Mouse (Mus musculus): ENCODE measurements around the gene Aqp7. TPM values are rescaled to one million over a fixed set of nuclear protein-coding genes. Genes with fewer than 3 reads are reported as not detected.

Aqp7 gene
- total and polyA plus RNA-seq, 2 experiments from 2014 or later: not detected

DNA sequence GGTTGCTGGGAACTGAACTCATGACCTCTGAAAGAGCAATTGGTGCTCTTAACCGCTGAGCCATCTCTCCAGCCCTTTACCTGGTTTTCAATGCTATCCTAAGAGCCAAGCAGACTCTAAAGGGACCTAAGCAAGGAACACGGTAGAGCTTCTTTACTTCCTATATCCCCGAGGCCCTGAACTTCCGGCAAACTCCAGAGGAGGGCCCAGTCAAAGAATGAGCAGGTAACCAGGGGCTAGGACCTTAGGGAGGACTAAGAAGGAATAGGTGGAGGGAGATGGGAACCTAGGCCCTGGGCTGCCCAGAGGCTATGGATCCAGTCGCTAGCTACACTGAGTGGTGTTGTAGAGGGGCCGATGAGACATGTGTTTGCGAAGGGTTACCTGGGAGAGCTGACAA lies 3.8 kb upstream of the Aqp7 start:
- peak; percentile 11; the same call in 1 of the 2 replicates for TF ChIP-seq CTCF (IDR thresholded peaks at IDR 0.05)
- H3K27me3 ChIP-seq (ENCODE audit: insufficient read depth, low read length): no peaks in the 10 kb centered on the region
- ATAC-seq (ENCODE audit: low FRiP score) (no peak), DNase-seq (ENCODE audit: low spot score) (no peak)
- 86% methylated on average over 7 of the region's 7 CpGs for WGBS
- H3K4me3 ChIP-seq (ENCODE audit: low read depth, low read length): no peak overlapping the region
- no peaks in the 10 kb centered on the region for H3K36me3 ChIP-seq (ENCODE audit: insufficient read depth, low read length)
- H3K9me3 ChIP-seq (ENCODE audit: low read length): no peaks in the 10 kb centered on the region
- H3K9ac ChIP-seq (replicated peaks; ENCODE audit: low read length, poor library complexity, severe bottlenecking): no peak overlapping the region
- no peaks in the 10 kb centered on the region for H3K4me1 ChIP-seq (ENCODE audit: insufficient read depth, low read length)
- H3K4me2 ChIP-seq (ENCODE audit: low read depth, low read length, poor library complexity, severe bottlenecking): no peak overlapping the region
- H3K27ac ChIP-seq (ENCODE audit: low read depth, low read length): no peak overlapping the region

DNA sequence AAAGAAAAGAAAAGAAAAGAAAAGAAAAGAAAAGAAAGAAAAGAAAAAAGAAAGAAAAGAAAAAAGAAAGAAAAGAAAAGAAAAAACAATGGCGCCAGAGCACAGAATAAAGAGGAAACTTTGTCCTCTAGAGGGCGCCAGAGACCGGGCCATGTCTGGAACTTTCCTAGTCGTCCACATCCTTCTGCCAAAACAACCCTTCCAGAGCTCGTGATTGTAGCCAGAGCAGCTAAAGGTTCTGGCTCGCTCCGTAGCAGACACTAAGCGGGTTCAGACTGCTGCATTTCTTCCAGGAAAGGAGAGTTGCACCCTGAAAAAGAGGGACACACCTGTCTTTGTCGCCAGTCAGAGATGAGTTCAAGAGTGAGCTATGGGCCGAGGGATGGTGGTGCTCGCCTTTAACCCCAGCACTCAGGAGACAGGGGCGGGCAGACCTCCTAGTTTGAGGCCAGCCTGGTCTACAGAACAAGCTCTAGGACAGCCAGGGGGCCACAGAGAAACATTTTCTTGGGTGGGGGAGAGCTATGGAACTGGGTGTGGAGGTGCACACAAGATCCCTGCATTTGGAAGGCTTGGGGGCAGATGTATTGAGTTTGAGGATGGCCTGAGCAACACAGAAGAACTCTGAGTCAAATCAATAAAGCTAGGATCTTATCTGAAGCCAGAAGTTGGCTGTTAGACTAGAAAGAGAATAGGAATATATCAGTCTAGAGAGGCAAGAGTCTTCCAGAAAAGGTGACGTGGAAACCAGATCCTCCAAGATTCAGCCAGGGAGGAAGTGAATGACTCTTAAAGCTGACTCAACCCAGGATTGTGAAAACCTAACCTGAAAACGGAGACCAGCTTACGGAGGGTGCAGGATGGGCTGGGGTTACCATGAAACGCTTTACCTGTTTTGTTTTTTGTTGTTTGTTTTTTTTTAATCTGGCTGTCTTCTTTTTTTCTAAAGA lies 3.1 kb upstream of the Aqp7 start:
- ATAC-seq (ENCODE audit: low FRiP score) (peak; percentile 62; the same call in 1 of the 2 replicates), DNase-seq (ENCODE audit: low spot score) (peak; percentile 94)
- no peaks in the 10 kb centered on the region for H3K9me3 ChIP-seq (ENCODE audit: low read length)
- WGBS: 36% methylated on average over 16 of the region's 16 CpGs
- TF ChIP-seq CTCF (IDR thresholded peaks at IDR 0.05): peak; percentile 90
- H3K36me3 ChIP-seq (ENCODE audit: insufficient read depth, low read length): no peaks in the 10 kb centered on the region
- no peak overlapping the region for H3K9ac ChIP-seq (replicated peaks; ENCODE audit: low read length, poor library complexity, severe bottlenecking)
- no peak overlapping the region for H3K27ac ChIP-seq (ENCODE audit: low read depth, low read length)
- H3K4me2 ChIP-seq (ENCODE audit: low read depth, low read length, poor library complexity, severe bottlenecking): peak overlapping the region; percentile 29; the same call in 1 of the 2 replicates
- no peak overlapping the region for H3K4me3 ChIP-seq (ENCODE audit: low read depth, low read length)
- no peaks in the 10 kb centered on the region for H3K4me1 ChIP-seq (ENCODE audit: insufficient read depth, low read length)
- no peaks in the 10 kb centered on the region for H3K27me3 ChIP-seq (ENCODE audit: insufficient read depth, low read length)

DNA sequence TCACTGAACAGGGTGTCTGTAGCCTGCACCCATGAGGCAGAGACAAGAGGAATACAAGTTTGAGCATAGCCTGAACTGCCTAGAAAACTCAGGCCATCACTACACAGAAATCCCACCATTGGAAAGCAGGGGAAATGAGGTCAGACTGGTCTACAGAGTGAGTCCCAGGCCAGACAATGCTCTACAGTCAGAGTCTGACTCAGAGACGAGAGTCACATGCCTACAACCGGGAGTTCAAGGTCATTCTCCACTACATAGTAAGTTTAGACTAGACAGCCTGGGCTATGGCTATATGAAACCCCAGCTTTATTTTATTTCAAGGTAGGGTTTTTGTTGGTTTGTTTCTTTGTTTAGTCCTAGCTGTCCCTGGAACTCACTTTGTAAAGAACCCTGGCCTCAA lies 987 bp upstream of the Aqp7 start:
- no peak overlapping the region for H3K4me3 ChIP-seq (ENCODE audit: low read depth, low read length)
- 70% methylated on average over 2 of the region's 2 CpGs for WGBS
- DNase-seq (ENCODE audit: low spot score) (no peak), ATAC-seq (ENCODE audit: low FRiP score) (no peak)
- H3K9ac ChIP-seq (replicated peaks; ENCODE audit: low read length, poor library complexity, severe bottlenecking): no peak overlapping the region
- no peak overlapping the region for H3K27ac ChIP-seq (ENCODE audit: low read depth, low read length)
- no peak overlapping the region for H3K4me2 ChIP-seq (ENCODE audit: low read depth, low read length, poor library complexity, severe bottlenecking)
- H3K27me3 ChIP-seq (ENCODE audit: insufficient read depth, low read length): no peaks in the 10 kb centered on the region
- no peaks in the 10 kb centered on the region for H3K36me3 ChIP-seq (ENCODE audit: insufficient read depth, low read length)
- H3K9me3 ChIP-seq (ENCODE audit: low read length): no peaks in the 10 kb centered on the region
- no peaks in the 10 kb centered on the region for H3K4me1 ChIP-seq (ENCODE audit: insufficient read depth, low read length)
- no peak for TF ChIP-seq CTCF (IDR thresholded peaks at IDR 0.05)

DNA sequence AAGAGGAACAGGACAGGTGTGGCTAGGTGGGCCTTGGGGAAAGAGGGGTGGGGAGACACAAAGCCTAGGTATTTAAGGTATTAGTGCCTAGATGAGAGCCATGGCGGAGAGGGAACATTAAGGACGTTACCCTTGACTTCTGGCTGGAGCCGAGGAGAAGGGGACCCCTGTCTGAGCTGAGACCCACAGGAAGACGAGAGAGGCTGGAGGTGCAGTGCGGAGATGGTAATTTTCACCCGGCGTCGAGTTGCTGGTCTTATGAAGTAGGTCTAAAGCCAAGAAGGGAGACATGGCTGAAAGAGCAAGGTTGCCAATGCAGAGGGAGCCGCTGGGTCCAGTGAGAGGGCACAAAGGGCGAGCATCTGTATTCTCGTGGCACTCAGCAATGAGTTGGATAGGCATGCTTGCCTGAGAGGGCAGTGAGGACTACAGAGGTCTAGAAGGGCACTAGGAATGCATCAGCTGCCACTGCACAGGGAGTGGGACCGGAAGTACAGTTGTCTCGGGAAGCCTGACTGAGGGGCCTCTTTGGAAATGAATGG lies 1.6 kb downstream of the Aqp7 start:
- Histone ChIP-seq H3K4me3 (ENCODE audit: low read depth, low read length) (no peak overlapping the region), H3K4me1 (ENCODE audit: insufficient read depth, low read length) (no peaks in the 10 kb centered on the region), H3K4me2 (ENCODE audit: low read depth, low read length, poor library complexity, severe bottlenecking) (no peak overlapping the region), H3K27ac (ENCODE audit: low read depth, low read length) (no peak overlapping the region), H3K9ac (replicated peaks; ENCODE audit: low read length, poor library complexity, severe bottlenecking) (no peak overlapping the region), H3K9me3 (ENCODE audit: low read length) (no peaks in the 10 kb centered on the region), H3K27me3 (ENCODE audit: insufficient read depth, low read length) (no peaks in the 10 kb centered on the region), H3K36me3 (ENCODE audit: insufficient read depth, low read length) (no peaks in the 10 kb centered on the region)
- no peak for TF ChIP-seq CTCF (IDR thresholded peaks at IDR 0.05)
- ATAC-seq (ENCODE audit: low FRiP score) (no peak), DNase-seq (ENCODE audit: low spot score) (no peak)
- WGBS: 85% methylated on average over 13 of the region's 13 CpGs

DNA sequence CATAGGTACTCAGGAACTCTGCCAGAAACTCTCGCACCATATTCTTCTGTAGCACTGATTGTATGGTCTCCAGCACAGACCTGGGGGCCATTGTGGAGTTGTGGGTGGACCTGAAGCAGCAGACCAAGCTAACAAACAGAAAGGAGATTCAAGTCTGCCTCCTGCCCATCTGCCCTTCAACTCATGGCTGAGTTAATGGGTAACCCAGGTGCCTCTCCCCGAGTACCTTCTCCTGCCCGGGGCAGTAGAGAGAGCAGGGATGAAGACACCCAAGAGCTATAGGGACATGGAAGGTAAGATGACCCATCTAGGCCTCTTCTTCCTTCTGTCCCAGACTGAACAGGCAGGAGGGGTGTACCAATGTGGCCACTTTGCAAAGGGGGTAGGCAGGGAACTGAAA lies 2.7 kb downstream of the Aqp7 start:
- no peak for TF ChIP-seq CTCF (IDR thresholded peaks at IDR 0.05)
- H3K4me2 ChIP-seq (ENCODE audit: low read depth, low read length, poor library complexity, severe bottlenecking): no peak overlapping the region
- H3K27me3 ChIP-seq (ENCODE audit: insufficient read depth, low read length): no peaks in the 10 kb centered on the region
- no peaks in the 10 kb centered on the region for H3K4me1 ChIP-seq (ENCODE audit: insufficient read depth, low read length)
- no peak overlapping the region for H3K9ac ChIP-seq (replicated peaks; ENCODE audit: low read length, poor library complexity, severe bottlenecking)
- no peaks in the 10 kb centered on the region for H3K36me3 ChIP-seq (ENCODE audit: insufficient read depth, low read length)
- H3K4me3 ChIP-seq (ENCODE audit: low read depth, low read length): no peak overlapping the region
- no peak overlapping the region for H3K27ac ChIP-seq (ENCODE audit: low read depth, low read length)
- ATAC-seq (ENCODE audit: low FRiP score): no peak
- H3K9me3 ChIP-seq (ENCODE audit: low read length): no peaks in the 10 kb centered on the region
- 96% methylated on average over 3 of the region's 3 CpGs for WGBS
- no peak for DNase-seq (ENCODE audit: low spot score)

DNA sequence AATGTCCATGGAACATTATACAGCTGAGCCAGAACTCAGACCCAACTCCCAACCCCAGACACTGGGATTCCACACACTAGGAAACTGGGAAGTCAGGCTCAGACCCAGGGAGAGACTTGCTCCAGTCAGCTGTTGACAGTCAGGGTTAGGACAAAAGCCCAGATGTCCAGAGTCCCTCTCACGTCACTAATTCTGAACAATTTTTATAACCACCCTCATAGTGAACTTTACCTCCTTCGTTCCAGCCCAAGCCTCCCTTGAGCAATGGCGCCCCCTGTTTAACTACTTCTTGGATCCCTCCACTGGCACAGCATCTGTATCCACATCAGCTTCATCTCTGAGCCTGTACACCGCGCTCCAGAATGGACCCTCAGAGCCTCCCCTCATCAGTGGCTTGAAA lies 4.0 kb downstream of the Aqp7 start:
- no peaks in the 10 kb centered on the region for H3K4me1 ChIP-seq (ENCODE audit: insufficient read depth, low read length)
- whole genome bisulfite sequencing: 82% methylated on average over 5 of the region's 5 CpGs
- TF ChIP-seq CTCF (IDR thresholded peaks at IDR 0.05): no peak
- DNase-seq (ENCODE audit: low spot score) (no peak), ATAC-seq (ENCODE audit: low FRiP score) (no peak)
- H3K4me3 ChIP-seq (ENCODE audit: low read depth, low read length): no peak overlapping the region
- H3K9ac ChIP-seq (replicated peaks; ENCODE audit: low read length, poor library complexity, severe bottlenecking): no peak overlapping the region
- no peaks in the 10 kb centered on the region for H3K27me3 ChIP-seq (ENCODE audit: insufficient read depth, low read length)
- H3K4me2 ChIP-seq (ENCODE audit: low read depth, low read length, poor library complexity, severe bottlenecking): no peak overlapping the region
- no peak overlapping the region for H3K27ac ChIP-seq (ENCODE audit: low read depth, low read length)
- no peaks in the 10 kb centered on the region for H3K36me3 ChIP-seq (ENCODE audit: insufficient read depth, low read length)
- H3K9me3 ChIP-seq (ENCODE audit: low read length): no peaks in the 10 kb centered on the region

All from midbrain, postnatal 0 days (tissue).